Mouse (Mus musculus) liver, postnatal 0 days (tissue): ENCODE measurements at regions not wholly inside any gene's neighbourhood (a gene's known extent, or its start where the extent isn't known, plus 50 kb on each side); places are given as distances from the start of the nearest gene placed in this dataset.

ENCODE experiments used
- ATAC-seq: fragments of 200-750 bp; cut with Nextera tagmentation; 2 replicates; pipeline ENCODE4 v1.8.0; 2017; ENCODE audit warnings: mild to moderate bottlenecking, moderate library complexity
- DNase-seq: peaks from one replicate; pipeline ENCODE4 v3.0.0-alpha.2; 2016
- H3K27ac ChIP-seq: fragments of 300-500 bp; sonication (generic); 2 replicates; pipeline ENCODE4 v1.5.1; 2014; ENCODE audit warnings: antibody characterized with exemption, moderate library complexity, mild to moderate bottlenecking, low read depth
- H3K27me3 ChIP-seq: fragments of 300-500 bp; sonication (generic); 2 replicates; pipeline ENCODE4 v1.6.1; 2014; ENCODE audit warnings: low read length, control low read depth, mixed read lengths; ENCODE audit not compliant: insufficient read depth
- H3K36me3 ChIP-seq: fragments of 300-500 bp; sonication (generic); replicated peaks from 2 replicates; pipeline ENCODE4 v1.6.1; 2014; ENCODE audit warnings: mild to moderate bottlenecking, control low read depth, low read length, moderate library complexity, mixed read lengths; ENCODE audit not compliant: insufficient read depth
- H3K4me1 ChIP-seq: fragments of 300-500 bp; sonication (generic); 2 replicates; pipeline ENCODE4 v1.6.1; 2014; ENCODE audit warnings: antibody characterized with exemption, mild to moderate bottlenecking, control low read depth; ENCODE audit not compliant: insufficient read depth
- H3K4me2 ChIP-seq: fragments of 300-500 bp; sonication (generic); 2 replicates; pipeline ENCODE4 v1.6.1; 2014; ENCODE audit warnings: low read depth, mild to moderate bottlenecking, low read length, moderate library complexity, mixed read lengths
- H3K4me3 ChIP-seq: fragments of 300-500 bp; sonication (generic); 2 replicates; pipeline ENCODE4 v1.5.1; 2014; ENCODE audit warnings: low read depth, low read length
- H3K9ac ChIP-seq: fragments of 300-500 bp; sonication (generic); replicated peaks from 2 replicates; pipeline ENCODE4 v1.6.1; 2014; ENCODE audit warnings: mild to moderate bottlenecking, moderate library complexity
- H3K9me3 ChIP-seq: fragments of 300-500 bp; sonication (generic); 2 replicates; pipeline ENCODE4 v1.6.1; 2016; ENCODE audit warnings: mild to moderate bottlenecking, control low read depth, low read length, mixed read lengths
- CTCF ChIP-seq: sonication (generic); IDR thresholded peaks from 2 replicates; pipeline ENCODE4 v1.5.1; 2016; ENCODE audit warnings: antibody characterized with exemption, low read depth
- EP300 ChIP-seq: IDR thresholded peaks from 2 replicates; pipeline ENCODE4 v1.6.1; 2016; ENCODE audit warnings: antibody characterized with exemption, low read depth, mild to moderate bottlenecking
- WGBS: fragments of 180-500 bp; shearing (Covaris S2); extraction: QIAGEN DNeasy Blood & Tissue Kit; methylation state at CpG from one replicate; pipeline ENCODE4 v1.1.7; 2014; ENCODE audit not compliant: insufficient replicate concordance; 5-methylcytosine and 5-hydroxymethylcytosine counted together

GRCm38 (mm10) chr2:72602152-72602551 is 126.2 kb downstream of the Cdca7 start:
- Histone ChIP-seq H3K27me3 (no peaks in the 10 kb centered on the region), H3K36me3 (no peaks in the 10 kb centered on the region), H3K27ac (no peak overlapping the region), H3K4me1 (no peaks in the 10 kb centered on the region), H3K4me3 (no peak overlapping the region), H3K4me2 (no peak overlapping the region), H3K9ac (no peak overlapping the region), H3K9me3 (no peaks in the 10 kb centered on the region)
- WGBS: 50% methylated on average over 1 of the region's 1 CpGs
- ATAC-seq (no peak), DNase-seq (no peak)
- TF ChIP-seq CTCF (no peak), EP300 (no peak)

DNA sequence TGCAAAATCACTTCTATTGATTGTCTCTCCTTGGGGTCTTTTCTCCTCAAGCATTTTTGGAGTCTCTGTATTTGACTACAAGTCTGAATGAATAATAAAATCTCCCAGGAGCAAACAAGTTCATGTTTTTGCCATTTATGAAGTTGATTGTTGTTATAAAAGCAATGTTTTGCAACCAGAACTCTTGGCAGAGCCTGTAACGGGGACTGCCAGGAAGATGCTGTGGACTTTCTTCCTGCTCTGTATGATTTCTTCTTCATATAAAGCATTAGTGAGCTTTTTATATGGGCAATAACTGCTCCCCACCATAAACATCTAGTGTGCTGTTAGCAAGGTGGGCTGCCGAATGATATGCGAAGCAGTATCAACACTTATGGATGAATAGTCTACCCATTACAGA is 136.3 kb downstream of the Cdca7 start:
- ATAC-seq (no peak), DNase-seq (no peak)
- Histone ChIP-seq H3K4me1 (no peaks in the 10 kb centered on the region), H3K9me3 (no peaks in the 10 kb centered on the region), H3K27me3 (no peaks in the 10 kb centered on the region), H3K36me3 (no peaks in the 10 kb centered on the region), H3K27ac (no peak overlapping the region), H3K4me2 (no peak overlapping the region), H3K4me3 (no peak overlapping the region), H3K9ac (no peak overlapping the region)
- 79% methylated on average over 3 of the region's 3 CpGs for WGBS
- TF ChIP-seq EP300: no peak
- TF ChIP-seq CTCF: no peak

GRCm38 (mm10) chr2:72614256-72614655 is 138.3 kb downstream of the Cdca7 start:
- Histone ChIP-seq H3K4me1 (no peaks in the 10 kb centered on the region), H3K4me2 (no peak overlapping the region), H3K4me3 (no peak overlapping the region), H3K27me3 (no peaks in the 10 kb centered on the region), H3K9me3 (no peaks in the 10 kb centered on the region), H3K27ac (no peak overlapping the region), H3K9ac (no peak overlapping the region), H3K36me3 (no peaks in the 10 kb centered on the region)
- no peak for ATAC-seq
- TF ChIP-seq CTCF (no peak), EP300 (no peak)
- 68% methylated on average over 8 of the region's 8 CpGs for WGBS
- no peak for DNase-seq

- Histone ChIP-seq H3K9ac (no peak overlapping the region), H3K4me3 (no peak overlapping the region), H3K9me3 (no peaks in the 10 kb centered on the region), H3K4me1 (peaks cover 3% of the 10 kb centered on the region), H3K36me3 (no peaks in the 10 kb centered on the region), H3K27me3 (no peaks in the 10 kb centered on the region), H3K27ac (no peak overlapping the region), H3K4me2 (no peak overlapping the region)
- 77% methylated on average over 2 of the region's 2 CpGs for WGBS
- no peak for DNase-seq
- ATAC-seq: peak; percentile 68
- TF ChIP-seq CTCF (no peak), EP300 (no peak)
These were observed 139.9 kb downstream of the Cdca7 start for GRCm38 (mm10) chr2:72615869-72616268.

DNA sequence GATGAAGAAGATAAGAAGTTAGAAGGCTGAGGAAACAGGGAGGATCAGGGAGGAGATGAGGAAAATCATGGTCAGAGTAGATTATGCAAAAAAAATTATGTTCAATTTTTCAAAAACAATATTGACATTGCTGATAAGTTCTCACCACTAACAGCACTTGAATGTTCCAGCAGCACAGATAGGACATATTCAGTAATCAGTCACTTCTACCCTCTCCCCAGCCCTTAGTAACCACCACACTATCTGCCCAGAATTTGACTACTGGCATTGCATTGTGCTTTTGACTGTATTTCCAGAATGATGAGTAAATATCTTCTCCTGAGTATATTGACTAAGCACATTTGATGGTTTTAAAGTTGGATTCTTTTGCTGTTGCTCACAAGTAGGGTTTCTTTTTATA is 140.5 kb downstream of the Cdca7 start:
- TF ChIP-seq CTCF (no peak), EP300 (peak; percentile 53; the same call in 1 of the 2 replicates)

DNA sequence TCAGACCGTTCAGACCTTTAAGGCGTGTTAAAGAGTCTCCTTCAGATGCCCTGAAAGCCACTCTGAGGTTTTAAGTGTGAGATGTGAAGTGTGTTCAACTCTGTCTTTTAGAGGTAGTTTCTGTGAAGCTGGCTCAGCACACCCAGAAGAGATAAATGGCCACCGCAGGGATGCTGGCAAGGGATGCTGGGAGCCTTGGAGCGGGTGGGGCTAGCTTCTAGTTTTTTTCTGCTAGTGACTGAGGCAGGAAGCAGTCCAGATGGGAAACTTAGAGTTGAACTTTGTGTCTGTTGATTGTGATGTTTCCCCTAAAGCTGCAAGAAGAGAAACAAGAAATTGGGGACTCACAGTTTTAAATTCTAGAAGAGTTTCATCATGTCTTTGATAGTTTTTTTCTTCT is 143.5 kb downstream of the Cdca7 start:
- no peaks in the 10 kb centered on the region for H3K27me3 ChIP-seq
- no peak overlapping the region for H3K9ac ChIP-seq
- H3K4me1 ChIP-seq: peaks cover 3% of the 10 kb centered on the region
- H3K27ac ChIP-seq: no peak overlapping the region
- no peaks in the 10 kb centered on the region for H3K9me3 ChIP-seq
- no peaks in the 10 kb centered on the region for H3K36me3 ChIP-seq
- WGBS: 58% methylated on average over 4 of the region's 4 CpGs
- DNase-seq: no peak
- ATAC-seq: no peak
- TF ChIP-seq EP300 (no peak), CTCF (no peak)
- no peak overlapping the region for H3K4me2 ChIP-seq
- no peak overlapping the region for H3K4me3 ChIP-seq

More for the DNA sequence above, 140.5 kb downstream of the Cdca7 start:
- ATAC-seq (peak; percentile 47), DNase-seq (no peak)
- no peak overlapping the region for H3K9ac ChIP-seq
- H3K9me3 ChIP-seq: no peaks in the 10 kb centered on the region
- H3K27me3 ChIP-seq: no peaks in the 10 kb centered on the region
- no peaks in the 10 kb centered on the region for H3K36me3 ChIP-seq
- no peak overlapping the region for H3K4me2 ChIP-seq
- H3K4me1 ChIP-seq: peaks cover 3% of the 10 kb centered on the region
- H3K27ac ChIP-seq: no peak overlapping the region
- H3K4me3 ChIP-seq: no peak overlapping the region

- Histone ChIP-seq H3K4me2 (peak overlapping the region; percentile 55), H3K9ac (no peak overlapping the region), H3K9me3 (no peaks in the 10 kb centered on the region), H3K27ac (no peak overlapping the region), H3K27me3 (no peaks in the 10 kb centered on the region), H3K36me3 (no peaks in the 10 kb centered on the region), H3K4me1 (peaks cover 3% of the 10 kb centered on the region), H3K4me3 (peak overlapping the region; percentile 11; the same call in 1 of the 2 replicates)
- ATAC-seq: no peak
- TF ChIP-seq EP300 (no peak), CTCF (0 out of 2 replicates have a peak, but pooled peaks have one; percentile 10)
- WGBS: 7% methylated on average over 9 of the region's 9 CpGs
- DNase-seq: no peak
These were observed 144.3 kb downstream of the Cdca7 start for GRCm38 (mm10) chr2:72620182-72620652.
